In genomic region chr4:148315377-148316175, GRCm38 (mm10) we compare ENCODE assay signal across 22 mouse cellular contexts. TPM values are rescaled to one million over a fixed set of nuclear protein-coding genes. Genes with fewer than 3 reads are reported as not detected.
A peak's percentile ranks its signal among the peaks of the same experiment; 100 is the strongest.
DNase-seq lines count a peak whose midpoint lies in the region; ATAC-seq and TF ChIP-seq lines count a peak whose summit lies in the region.
"Had no signal": no experiment of that assay in that cellular context is flagged by ENCODE, and none has a peak within 500 bp of the region (broad histone marks: within the 10 kb centered on the region; RNA-seq: fewer than 3 reads in every experiment).

No protein-coding gene starts in this region.

- TF ChIP-seq CTCF in hindbrain, postnatal 0 days (IDR thresholded peaks at IDR 0.05; ENCODE audit: low read depth), result no peak

- no peak overlapping the region for H3K9ac ChIP-seq in midbrain, embryonic 13.5 days (replicated peaks)
- H3K9ac ChIP-seq in midbrain, embryonic 15.5 days, result no peak overlapping the region
- no peak overlapping the region for H3K9ac ChIP-seq in hindbrain, postnatal 0 days (replicated peaks; ENCODE audit: low read length)
- H3K9ac ChIP-seq: embryonic facial prominence, embryonic 15.5 days; heart, embryonic 15.5 days had no signal

- WGBS in midbrain, embryonic 13.5 days, result 72% methylated on average over 16 of the region's 16 CpGs
- WGBS in midbrain, embryonic 15.5 days, result 69% methylated on average over 16 of the region's 16 CpGs
- 51% methylated on average over 16 of the region's 16 CpGs for WGBS in hindbrain, postnatal 0 days

- H3K4me1 ChIP-seq in midbrain, embryonic 13.5 days (replicated peaks), result peaks cover 59% of the 10 kb centered on the region
- H3K4me1 ChIP-seq in midbrain, embryonic 15.5 days, result peaks cover 41% of the 10 kb centered on the region
- H3K4me1 ChIP-seq in hindbrain, postnatal 0 days (ENCODE audit: insufficient read depth, low read length), result peaks cover 27% of the 10 kb centered on the region
- H3K4me1 ChIP-seq: embryonic facial prominence, embryonic 15.5 days had no signal

- ATAC-seq in midbrain, embryonic 13.5 days, result no peak
- ATAC-seq in midbrain, embryonic 15.5 days (replicated peaks), result no peak
- ATAC-seq in hindbrain, postnatal 0 days, result 0 out of 2 replicates have a peak, but pooled peaks have one; percentile 27
- ATAC-seq: midbrain, embryonic 16.5 days had no signal

- H3K27me3 ChIP-seq in midbrain, embryonic 13.5 days, result no peaks in the 10 kb centered on the region
- H3K27me3 ChIP-seq in midbrain, embryonic 15.5 days (replicated peaks), result no peaks in the 10 kb centered on the region
- no peaks in the 10 kb centered on the region for H3K27me3 ChIP-seq in hindbrain, postnatal 0 days (ENCODE audit: insufficient read depth, low read length)

- no peak overlapping the region for H3K4me3 ChIP-seq in midbrain, embryonic 13.5 days (replicated peaks)
- H3K4me3 ChIP-seq in midbrain, embryonic 15.5 days, result no peak overlapping the region
- no peak overlapping the region for H3K4me3 ChIP-seq in hindbrain, postnatal 0 days (ENCODE audit: low read length)
- H3K4me3 ChIP-seq: embryonic facial prominence, embryonic 15.5 days; forebrain, embryonic 10.5 days; heart, adult 2 months; heart, embryonic 15.5 days had no signal

- H3K27ac ChIP-seq in midbrain, embryonic 13.5 days, result 0 out of 2 replicates have a peak overlapping the region, but pooled peaks have one; percentile 25
- H3K27ac ChIP-seq in midbrain, embryonic 15.5 days, result no peak overlapping the region
- H3K27ac ChIP-seq in hindbrain, postnatal 0 days, result no peak overlapping the region
- H3K27ac ChIP-seq: embryonic facial prominence, embryonic 15.5 days; forebrain, embryonic 10.5 days; heart, adult 2 months; heart, embryonic 15.5 days had no signal

- DNase-seq in cerebellum, postnatal 10 days, result peak; percentile 73 to 74
- no peak for DNase-seq in cerebellum, postnatal 36 days
- peak; percentile 69 for DNase-seq in adrenal gland, postnatal 25 days
- DNase-seq in hindbrain, postnatal 0 days (ENCODE audit: low spot score), result peak; percentile 58
- DNase-seq in urinary bladder, postnatal 36 days (ENCODE audit: low spot score in 2 of 2), result no peak
- DNase-seq in lung, postnatal 36 days, result no peak
- DNase-seq: cerebellum, adult 9-11 months; embryo, embryonic 11 days; heart, adult 2 months; kidney, postnatal 4 days; layer of hippocampus, postnatal 36 days; lung, adult 18-20 months; lung, postnatal 4 days; thymus, postnatal 4 days had no signal

- no peaks in the 10 kb centered on the region for H3K9me3 ChIP-seq in midbrain, embryonic 13.5 days
- H3K9me3 ChIP-seq in midbrain, embryonic 15.5 days, result no peaks in the 10 kb centered on the region
- no peaks in the 10 kb centered on the region for H3K9me3 ChIP-seq in hindbrain, postnatal 0 days (ENCODE audit: low read length)
- H3K9me3 ChIP-seq: embryonic facial prominence, embryonic 15.5 days; forebrain, embryonic 10.5 days; heart, embryonic 15.5 days had no signal

- H3K4me2 ChIP-seq in midbrain, embryonic 13.5 days (replicated peaks), result no peak overlapping the region
- no peak overlapping the region for H3K4me2 ChIP-seq in midbrain, embryonic 15.5 days
- H3K4me2 ChIP-seq in hindbrain, postnatal 0 days (ENCODE audit: low read depth, low read length), result no peak overlapping the region
- H3K4me2 ChIP-seq: embryonic facial prominence, embryonic 15.5 days; heart, embryonic 15.5 days had no signal

- H3K36me3 ChIP-seq in midbrain, embryonic 13.5 days, result no peaks in the 10 kb centered on the region
- no peaks in the 10 kb centered on the region for H3K36me3 ChIP-seq in midbrain, embryonic 15.5 days (replicated peaks)
- H3K36me3 ChIP-seq in hindbrain, postnatal 0 days (ENCODE audit: insufficient read depth, low read length), result no peaks in the 10 kb centered on the region
- H3K36me3 ChIP-seq: embryonic facial prominence, embryonic 15.5 days; forebrain, embryonic 10.5 days; heart, embryonic 15.5 days had no signal

RNA-seq across cellular contexts. Expression of gene Disp3, which starts 27.8 kb away (rescaled TPM):
- polyA plus RNA-seq in midbrain, embryonic 13.5 days (2015; fragmentation: Nextera tagmentation; extraction: Ambion mirVana), result 11.1 and 12.0 TPM in 2 replicates
- 12.5 and 13.6 TPM in 2 replicates for polyA plus RNA-seq in midbrain, embryonic 15.5 days (2015; fragmentation: Nextera tagmentation; extraction: Ambion mirVana)
- 0.85 and 1.8 TPM in 2 replicates for total RNA-seq in adrenal gland, postnatal 25 days (2021)
- total RNA-seq in hindbrain, postnatal 0 days (2014; rRNA removed), result 31.6 and 53.0 TPM in 2 replicates
- 7.7 and 8.4 TPM in 2 replicates for polyA plus RNA-seq in hindbrain, postnatal 0 days (2015; fragmentation: Nextera tagmentation; extraction: Ambion mirVana)
- total RNA-seq: heart, adult 2 months; liver, adult 2 months; MEL had no signal
- polyA plus RNA-seq: heart, adult 2 months; heart, embryonic 15.5 days; liver, adult 2 months had no signal

Comparison
In these comparisons a context has a peak if more than half of its experiments do, and no peak if none do; other contexts are left out.
1. DNase-seq: peak in cerebellum, postnatal 10 days (2 of 2), adrenal gland, postnatal 25 days (single experiment) and hindbrain, postnatal 0 days (single experiment); none in cerebellum, postnatal 36 days (0 of 2), urinary bladder, postnatal 36 days (0 of 2) and lung, postnatal 36 days (single experiment).